Mouse (Mus musculus) embryonic fibroblast, embryonic 13.5 days (primary cell): Measurements from ENCODE around the gene Rpl31. TPM values are rescaled to one million over a fixed set of nuclear protein-coding genes. Genes with fewer than 3 reads are reported as not detected.

Experiments used
- H3K27ac ChIP-seq: 2 replicates; pipeline ENCODE4 v1.5.1; 2012; ENCODE audit warnings: low read length, control low read depth, inconsistent platforms; ENCODE audit not compliant: insufficient read depth
- H3K4me1 ChIP-seq: 2 replicates; pipeline ENCODE4 v1.6.1; 2011; ENCODE audit warnings: low read length; ENCODE audit not compliant: control insufficient read depth, insufficient read depth
- H3K4me3 ChIP-seq: 2 replicates; pipeline ENCODE4 v1.5.1; 2011; ENCODE audit warnings: mild to moderate bottlenecking, control low read depth, low read length; ENCODE audit not compliant: insufficient read depth
- CTCF ChIP-seq: IDR thresholded peaks from 2 replicates; pipeline ENCODE4 v1.5.1; 2011; ENCODE audit warnings: mild to moderate bottlenecking, control low read depth, low read length, moderate library complexity, borderline replicate concordance; ENCODE audit not compliant: insufficient read depth
- POLR2A ChIP-seq: IDR thresholded peaks from 2 replicates; pipeline ENCODE4 v1.6.1; 2011; ENCODE audit warnings: low read depth, mild to moderate bottlenecking, control low read depth, low read length, moderate library complexity
- polyA plus RNA-seq: library from polyadenylated mRNA; stranded (reverse); fragments of >200 nt; gene quantifications from 2 replicates; pipeline ENCODE4 v1.2.4, GENCODE M21; 2011; ENCODE audit warnings: low read depth; ENCODE audit not compliant: missing spikeins, insufficient read length

Gene Rpl31
- polyA plus RNA-seq, 1 experiment = 1,489 TPM

DNA sequence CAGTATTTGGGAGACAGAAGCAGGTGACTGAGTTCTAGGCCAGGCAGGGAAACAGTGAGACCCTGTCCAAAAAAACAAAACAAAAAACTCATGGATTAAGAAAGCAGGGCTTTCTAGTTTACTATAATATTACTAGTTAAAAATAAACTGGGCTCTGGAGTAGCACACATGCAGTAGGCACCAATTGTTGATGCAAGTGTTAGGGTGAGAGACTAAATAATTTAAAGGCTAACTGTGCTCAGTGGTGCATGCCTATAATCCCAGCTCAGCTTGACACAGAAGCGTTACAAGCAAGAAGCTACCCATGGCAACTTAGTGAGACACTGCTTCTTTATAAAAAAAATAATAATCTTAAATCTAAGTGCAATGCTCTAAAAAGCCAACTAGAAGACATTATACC lies 10.9 kb downstream of the Rpl31 start:
- TF ChIP-seq CTCF (no peak), POLR2A (no peak)
- Histone ChIP-seq H3K27ac (no peak overlapping the region), H3K4me3 (no peak overlapping the region), H3K4me1 (no peaks in the 10 kb centered on the region; the same call in 1 of the 2 replicates)

DNA sequence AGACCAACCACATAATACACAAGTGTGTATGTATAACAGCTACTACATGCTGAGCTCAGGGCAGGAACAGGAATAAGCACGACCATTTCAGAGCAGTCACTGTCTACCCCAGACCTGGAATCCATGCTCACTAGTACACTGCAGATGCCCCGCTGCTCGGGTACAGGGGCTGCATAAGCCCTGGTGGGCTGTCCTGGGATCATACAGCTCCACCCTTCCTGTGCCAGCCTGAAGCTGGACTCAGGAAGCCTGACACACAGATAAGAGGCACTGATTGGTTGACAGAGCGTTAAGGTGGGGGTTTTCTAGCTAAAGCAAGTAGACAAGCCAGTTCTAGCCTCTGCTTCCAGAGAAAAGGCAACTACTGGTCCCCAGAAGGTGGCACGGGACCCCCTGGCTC lies 11.4 kb downstream of the Rpl31 start:
- Histone ChIP-seq H3K4me3 (no peak overlapping the region), H3K27ac (no peak overlapping the region), H3K4me1 (no peaks in the 10 kb centered on the region; the same call in 1 of the 2 replicates)
- TF ChIP-seq CTCF (no peak), POLR2A (no peak)

DNA sequence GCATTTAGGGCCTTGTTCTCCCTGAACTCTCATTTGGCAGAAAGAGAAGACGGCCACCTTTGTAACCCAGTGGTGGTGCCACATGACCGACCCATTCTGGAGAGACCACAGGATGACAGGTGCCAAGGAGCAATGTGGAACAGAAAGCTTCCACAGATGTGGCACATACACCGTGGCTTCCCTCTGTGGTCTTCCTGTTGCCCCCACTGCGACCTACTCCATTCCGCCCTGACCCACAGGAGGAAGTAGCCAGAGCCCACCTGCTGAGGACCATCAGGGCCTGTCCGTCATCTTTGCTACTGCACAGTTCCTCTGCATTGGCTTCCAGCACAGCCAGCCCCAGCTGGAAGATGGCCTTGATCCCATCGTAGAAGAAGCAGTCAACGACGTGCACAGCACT lies 13.4 kb downstream of the Rpl31 start:
- H3K4me3 ChIP-seq = no peak overlapping the region
- H3K4me1 ChIP-seq = no peaks in the 10 kb centered on the region; the same call in 1 of the 2 replicates
- TF ChIP-seq CTCF (no peak), POLR2A (no peak)
- H3K27ac ChIP-seq = no peak overlapping the region

DNA sequence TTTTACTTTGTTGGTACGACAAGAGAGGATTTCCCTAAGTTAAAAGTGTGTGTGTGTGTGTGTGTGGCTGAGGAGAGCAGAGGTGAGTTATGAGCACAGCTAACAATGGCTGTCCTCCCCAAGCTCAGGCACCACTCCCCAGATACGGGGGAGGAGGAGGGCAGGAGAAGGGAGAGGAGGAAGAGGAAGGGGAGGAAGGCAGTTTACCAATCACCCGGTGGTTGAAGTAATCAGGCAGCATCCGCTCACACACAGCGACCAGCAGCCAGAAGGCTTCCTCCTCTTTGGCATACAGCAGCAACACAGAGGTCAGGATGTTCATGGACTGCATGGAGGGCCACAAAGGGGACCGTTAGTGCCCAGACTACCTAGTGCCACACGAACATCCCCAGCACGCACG lies 17.3 kb downstream of the Rpl31 start:
- H3K27ac ChIP-seq = no peak overlapping the region
- TF ChIP-seq POLR2A (no peak), CTCF (no peak)
- no peaks in the 10 kb centered on the region for H3K4me1 ChIP-seq
- H3K4me3 ChIP-seq = no peak overlapping the region

DNA sequence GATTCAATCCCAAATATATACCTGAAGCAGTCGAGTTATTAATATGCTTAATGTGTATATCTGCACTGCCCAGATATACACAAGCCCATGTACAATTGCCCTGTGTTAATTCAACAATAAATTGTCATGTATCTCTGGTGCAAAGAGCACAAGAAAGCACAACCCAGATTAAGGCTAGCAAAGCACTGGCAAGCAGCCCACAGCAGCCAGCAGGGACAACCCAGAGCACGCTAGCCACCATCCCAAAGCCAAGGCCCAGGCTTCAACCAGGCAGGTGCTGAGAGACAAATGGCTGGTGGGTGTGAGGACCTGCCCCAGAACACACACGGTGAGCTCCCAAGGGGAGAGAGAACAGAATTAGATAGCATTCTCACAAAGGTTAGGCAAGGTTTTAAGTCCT lies 18.8 kb downstream of the Rpl31 start:
- TF ChIP-seq POLR2A (no peak), CTCF (no peak)
- H3K4me3 ChIP-seq = no peak overlapping the region
- no peak overlapping the region for H3K27ac ChIP-seq
- no peaks in the 10 kb centered on the region for H3K4me1 ChIP-seq

DNA sequence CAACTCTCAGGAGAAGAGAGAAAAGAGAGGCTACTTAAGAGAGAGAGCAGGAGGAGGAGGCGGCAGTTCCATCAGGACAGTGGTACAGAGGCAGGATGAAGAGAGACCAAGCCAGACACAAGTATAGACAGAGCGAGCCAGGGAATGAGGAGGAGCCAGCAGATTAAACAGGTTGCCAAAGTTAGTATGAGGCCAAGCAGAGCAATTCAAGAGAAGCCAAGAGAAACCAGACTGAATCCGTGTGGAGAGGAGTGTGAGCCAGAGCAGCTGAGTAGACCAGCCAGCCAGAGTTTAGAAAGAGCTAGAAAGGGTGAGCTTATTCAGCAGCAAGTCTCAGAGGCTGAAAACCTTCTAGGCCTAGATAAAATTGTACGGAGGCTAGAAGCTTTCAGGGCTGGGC lies 19.9 kb downstream of the Rpl31 start:
- TF ChIP-seq POLR2A (no peak), CTCF (no peak)
- no peak overlapping the region for H3K27ac ChIP-seq
- H3K4me3 ChIP-seq = no peak overlapping the region
- no peaks in the 10 kb centered on the region for H3K4me1 ChIP-seq

DNA sequence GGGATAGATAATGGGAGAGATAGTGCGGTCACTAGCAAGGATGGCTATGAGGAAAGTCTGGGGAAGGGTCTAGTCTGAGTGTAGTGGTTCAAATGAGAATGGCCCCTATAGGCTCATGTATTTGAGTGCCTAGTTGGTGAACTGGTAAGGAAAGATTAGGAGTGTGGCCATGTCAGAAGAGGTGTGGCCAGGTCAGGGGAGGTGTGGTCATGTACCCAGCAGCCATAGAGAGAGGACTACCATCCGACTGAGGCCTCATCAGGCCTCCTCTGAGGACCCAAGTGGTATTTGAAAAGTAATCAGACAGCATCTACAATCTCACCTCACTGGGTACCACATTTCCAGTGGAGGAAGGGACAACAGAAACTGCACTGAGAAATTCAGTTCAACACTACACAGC lies 20.5 kb downstream of the Rpl31 start:
- H3K4me1 ChIP-seq = no peaks in the 10 kb centered on the region
- H3K27ac ChIP-seq = no peak overlapping the region
- H3K4me3 ChIP-seq = no peak overlapping the region
- no peak for TF ChIP-seq POLR2A
- no peak for TF ChIP-seq CTCF

DNA sequence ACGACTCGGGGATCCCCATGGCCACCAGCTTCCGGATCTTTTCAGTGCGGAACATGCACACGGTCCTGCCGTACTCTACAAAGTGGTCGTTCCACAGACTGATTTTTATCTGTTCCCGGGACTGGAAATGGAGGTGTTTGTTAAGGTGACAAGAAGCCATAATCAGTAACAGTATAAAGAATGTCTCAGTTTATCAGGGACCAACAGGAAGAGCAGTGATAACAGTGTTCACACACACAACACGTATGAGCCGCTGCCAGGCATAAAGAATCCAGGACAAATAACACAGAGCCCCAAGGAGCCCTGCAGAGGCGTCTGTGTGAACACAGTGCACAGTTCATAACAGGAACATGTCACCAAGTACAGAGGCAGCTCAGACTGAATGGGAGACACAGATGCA lies 21.7 kb downstream of the Rpl31 start:
- TF ChIP-seq CTCF (no peak), POLR2A (no peak)
- Histone ChIP-seq H3K27ac (no peak overlapping the region), H3K4me3 (no peak overlapping the region), H3K4me1 (no peaks in the 10 kb centered on the region)

DNA sequence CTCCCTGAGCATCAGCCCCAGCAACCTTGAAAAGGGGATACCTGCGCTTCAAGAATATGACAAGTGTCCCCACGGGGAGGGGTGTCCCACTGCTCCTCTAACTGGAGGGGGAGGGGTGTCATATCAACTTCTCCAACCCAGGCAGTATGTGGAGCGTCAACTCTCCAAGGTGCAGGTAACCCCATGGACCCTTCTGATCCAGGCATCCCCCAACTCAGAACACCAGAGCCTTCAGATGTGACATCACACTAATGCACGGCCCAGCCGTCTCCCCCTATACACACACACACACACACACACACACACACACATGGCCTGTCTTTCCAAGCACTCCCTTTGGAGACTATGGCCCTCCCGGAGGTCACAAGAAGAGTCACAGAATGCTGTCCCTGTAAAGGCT lies 24.0 kb downstream of the Rpl31 start:
- H3K4me3 ChIP-seq = no peak overlapping the region
- no peak overlapping the region for H3K27ac ChIP-seq
- no peaks in the 10 kb centered on the region for H3K4me1 ChIP-seq
- TF ChIP-seq POLR2A = no peak
- no peak for TF ChIP-seq CTCF

DNA sequence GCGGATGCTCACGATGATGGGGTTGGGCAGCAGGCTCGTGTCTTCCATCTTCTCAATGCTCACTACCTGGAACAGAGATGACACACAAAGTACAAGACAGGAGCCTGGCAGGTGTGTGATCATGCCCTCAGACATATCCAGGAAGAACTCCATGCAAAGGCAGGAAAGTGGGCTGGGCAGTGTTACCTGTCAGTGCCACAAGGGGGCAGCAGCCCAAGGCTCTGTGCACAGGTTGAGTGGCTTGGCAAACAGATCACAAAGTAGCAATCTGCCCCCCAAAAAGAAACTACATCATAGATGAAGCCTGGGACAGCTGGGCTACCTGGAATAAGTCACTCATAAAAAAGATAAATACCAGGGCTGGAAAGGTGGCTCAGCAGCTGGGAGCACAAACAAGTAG lies 24.5 kb downstream of the Rpl31 start:
- no peak overlapping the region for H3K27ac ChIP-seq
- no peak overlapping the region for H3K4me3 ChIP-seq
- no peaks in the 10 kb centered on the region for H3K4me1 ChIP-seq
- TF ChIP-seq CTCF = peak; percentile 95
- TF ChIP-seq POLR2A = no peak
